Mouse (Mus musculus) layer of hippocampus, adult 8-10 months (tissue): Measurements from ENCODE around the gene Nfatc2. TPM values are rescaled to one million over a fixed set of nuclear protein-coding genes. Genes with fewer than 3 reads are reported as not detected.

Source experiments
- DNase-seq, 2 experiments: peaks; one replicate each; pipeline ENCODE4 v3.0.0; 2022; ENCODE audit warnings: low spot score in 2 of 2
- total RNA-seq, 4 experiments: library from RNA; stranded (reverse); gene quantifications; 2 replicates each; pipeline ENCODE4 v1.2.4; 2022

Nfatc2 gene
- total RNA-seq, 4 experiments from 2014 or later = 17.8 to 22.0 (median 21.1) TPM

GRCm38 (mm10) chr2:168579601-168580130, 21.8 kb downstream of the Nfatc2 start:
- DNase-seq = no peak

DNA sequence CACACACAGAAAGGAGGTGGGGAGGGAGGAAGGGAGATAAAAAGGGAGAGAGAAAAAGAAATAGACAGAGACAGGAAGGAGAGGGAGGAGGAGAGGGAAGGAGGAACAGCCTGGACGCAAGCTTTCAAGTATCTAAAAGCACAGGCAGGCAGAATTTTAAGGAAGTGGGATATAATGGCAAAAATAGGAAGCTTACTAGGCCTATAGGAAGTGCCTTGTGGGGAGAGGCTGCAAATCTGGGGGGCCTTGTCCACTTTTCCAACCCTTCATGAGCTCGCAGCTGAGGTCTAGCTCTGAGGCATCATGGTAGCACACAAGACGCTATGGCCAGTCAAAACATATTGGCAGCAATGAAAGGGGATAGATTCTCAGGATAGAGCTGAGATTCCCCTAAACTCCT, 22.3 kb downstream of the Nfatc2 start:
- no peak for DNase-seq

GRCm38 (mm10) chr2:168578132-168578531, 23.3 kb downstream of the Nfatc2 start:
- no peak for DNase-seq

- DNase-seq = no peak
Measured at GRCm38 (mm10) chr2:168577381-168577780, 24.1 kb downstream of the Nfatc2 start.

GRCm38 (mm10) chr2:168575834-168576233, 25.6 kb downstream of the Nfatc2 start:
- no peak for DNase-seq

DNA sequence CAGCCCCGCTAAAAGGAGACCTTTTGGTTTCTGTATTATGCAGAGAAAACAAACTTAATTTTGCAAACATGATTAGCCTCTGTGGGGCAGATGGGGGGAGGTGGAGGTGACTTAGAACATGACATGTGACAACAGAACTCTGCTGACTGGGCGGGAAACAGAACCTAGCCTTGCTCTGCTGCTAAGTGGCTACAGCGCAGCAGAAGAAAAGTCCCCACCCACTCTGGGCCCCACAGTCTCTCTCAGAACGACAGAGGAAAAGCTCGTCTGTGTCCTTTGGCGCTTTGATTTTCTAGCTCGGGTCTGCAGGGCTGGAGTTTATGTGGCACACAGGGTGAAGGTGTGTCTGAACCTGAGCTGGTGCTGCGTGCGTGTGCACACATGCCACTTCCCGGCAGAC, 26.5 kb downstream of the Nfatc2 start:
- no peak for DNase-seq

- no peak for DNase-seq
Measured at GRCm38 (mm10) chr2:168573866-168574265, 27.6 kb downstream of the Nfatc2 start.

DNA sequence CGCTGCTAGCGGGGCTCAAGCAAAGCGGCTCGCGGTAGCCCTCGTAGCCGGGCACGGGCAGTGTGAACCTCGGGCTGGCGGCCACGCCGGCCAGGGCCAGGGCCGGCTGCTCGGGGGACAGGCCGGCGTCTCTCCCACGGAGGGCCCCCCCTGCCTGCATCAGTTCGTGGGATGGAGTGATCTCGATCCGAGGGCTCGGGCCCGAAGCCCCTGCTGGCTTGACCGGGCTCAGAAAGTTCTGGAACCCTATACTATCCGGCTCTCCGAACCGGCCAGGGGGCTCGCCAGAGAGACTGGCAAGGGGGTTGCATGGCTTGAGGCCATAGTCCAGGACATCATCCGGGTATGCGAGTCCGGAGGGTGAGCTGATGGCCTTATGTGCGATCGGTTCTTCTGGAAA, 30.2 kb downstream of the Nfatc2 start:
- no peak for DNase-seq

DNA sequence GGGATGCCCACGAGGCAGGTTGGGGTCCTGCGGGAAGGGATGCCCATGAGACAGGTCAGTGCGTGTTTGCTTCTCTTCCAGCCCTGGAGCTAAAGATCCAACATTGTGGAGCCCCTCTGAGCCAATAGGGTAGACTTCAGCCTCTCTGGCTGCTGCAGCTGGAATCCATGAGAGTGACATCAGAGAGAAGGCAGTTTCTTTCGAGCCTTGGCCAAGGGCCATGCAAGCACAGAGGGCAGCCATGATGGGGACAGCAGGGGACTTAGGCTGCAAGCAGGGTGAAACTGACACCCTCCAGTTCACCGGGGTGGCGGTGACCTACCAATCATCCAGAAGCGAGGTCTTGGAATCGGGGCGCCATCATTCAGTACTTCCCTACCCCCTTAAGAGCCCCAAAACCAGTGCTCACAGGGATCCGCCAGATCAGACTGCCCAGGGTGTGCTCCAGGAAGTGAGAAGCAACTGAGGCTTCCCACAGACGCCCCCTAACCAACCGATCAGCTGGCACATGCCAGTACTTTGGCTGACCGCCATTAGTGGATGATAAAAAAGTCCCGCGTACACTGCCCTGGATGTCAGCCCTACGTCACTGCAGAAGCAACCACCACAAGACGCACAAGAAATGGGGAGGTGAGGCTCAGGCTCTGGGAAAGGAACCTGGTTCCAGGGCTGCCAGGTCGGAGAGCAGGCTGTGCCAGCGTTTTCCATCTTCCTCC, 35.8 kb downstream of the Nfatc2 start:
- DNase-seq = no peak

DNA sequence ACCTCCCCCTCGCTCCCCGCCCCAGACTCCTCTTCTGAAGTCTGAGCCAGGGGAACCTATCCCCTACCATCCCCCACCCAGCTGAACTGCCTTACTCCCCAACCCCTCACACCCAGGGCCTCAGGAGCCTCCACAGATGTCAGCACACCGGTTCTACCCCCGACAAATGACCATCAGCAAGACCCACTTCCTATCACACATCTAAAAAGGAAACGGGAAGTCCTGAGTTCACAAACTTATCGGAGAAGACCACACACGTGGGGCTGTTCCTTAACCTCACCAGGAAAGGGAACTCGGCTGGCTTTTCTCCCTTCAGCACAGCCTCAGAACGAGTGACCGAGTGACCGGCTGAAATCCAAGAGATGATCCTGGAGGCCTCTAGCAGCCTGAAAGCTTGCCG, 38.3 kb downstream of the Nfatc2 start:
- no peak for DNase-seq

DNA sequence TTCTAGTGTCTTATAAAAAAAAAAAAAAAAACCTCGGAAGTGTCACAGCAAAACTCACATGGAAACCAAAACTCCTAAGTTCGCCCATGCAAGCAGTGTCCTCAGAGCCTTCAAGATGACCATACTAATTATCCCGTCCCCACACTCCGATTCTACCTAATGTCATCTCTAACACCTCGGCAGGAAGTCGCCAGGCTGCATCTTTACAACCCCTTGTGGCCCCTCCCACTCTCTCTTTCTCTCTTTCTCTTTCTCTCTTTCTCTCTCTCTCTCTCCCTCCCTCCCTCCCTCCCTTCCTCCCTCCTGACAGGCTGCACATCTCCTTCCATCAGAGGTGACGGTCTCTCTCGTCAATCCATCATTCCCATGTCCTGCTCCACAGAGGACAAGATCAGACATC, 44.4 kb downstream of the Nfatc2 start:
- DNase-seq = no peak

DNA sequence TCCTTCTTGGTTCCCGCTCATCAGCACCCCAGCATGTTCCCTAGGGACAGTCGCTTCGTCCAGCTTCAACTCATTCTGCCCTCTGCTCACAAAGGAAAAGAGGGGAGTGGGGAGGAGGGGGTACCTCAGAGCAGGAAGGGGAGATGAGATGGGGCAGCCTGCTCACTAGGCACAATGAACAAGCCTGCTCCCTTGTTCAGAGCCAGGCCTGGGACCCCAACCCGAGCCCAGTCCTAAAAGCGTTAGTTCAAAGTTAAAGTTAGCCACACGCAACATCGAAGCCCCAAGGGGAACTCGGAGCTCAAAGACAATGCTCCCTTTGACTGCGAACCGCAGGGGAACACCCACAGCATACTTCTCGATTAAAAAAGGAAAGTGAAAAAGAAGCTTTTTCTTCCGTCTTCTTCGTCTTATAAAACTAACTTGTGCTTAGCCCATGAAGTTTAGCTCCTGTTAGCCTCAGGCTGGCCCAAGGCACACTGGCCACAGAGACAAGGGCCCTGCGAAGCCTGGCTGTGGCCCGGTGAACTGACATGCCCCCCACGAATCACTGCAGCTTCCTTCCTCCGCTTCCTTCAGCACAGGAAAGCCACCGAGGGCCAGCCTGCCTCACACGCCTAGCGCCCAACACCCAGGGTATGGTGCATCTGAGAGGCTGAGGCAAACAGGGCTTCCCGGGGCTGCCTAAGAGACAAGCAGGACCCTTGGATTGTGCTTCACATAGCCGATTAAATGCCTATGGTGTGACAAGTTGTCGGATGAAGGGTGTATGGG, 45.4 kb downstream of the Nfatc2 start:
- no peak for DNase-seq

- DNase-seq = no peak
Measured at GRCm38 (mm10) chr2:168553541-168553961, 47.9 kb downstream of the Nfatc2 start.

DNA sequence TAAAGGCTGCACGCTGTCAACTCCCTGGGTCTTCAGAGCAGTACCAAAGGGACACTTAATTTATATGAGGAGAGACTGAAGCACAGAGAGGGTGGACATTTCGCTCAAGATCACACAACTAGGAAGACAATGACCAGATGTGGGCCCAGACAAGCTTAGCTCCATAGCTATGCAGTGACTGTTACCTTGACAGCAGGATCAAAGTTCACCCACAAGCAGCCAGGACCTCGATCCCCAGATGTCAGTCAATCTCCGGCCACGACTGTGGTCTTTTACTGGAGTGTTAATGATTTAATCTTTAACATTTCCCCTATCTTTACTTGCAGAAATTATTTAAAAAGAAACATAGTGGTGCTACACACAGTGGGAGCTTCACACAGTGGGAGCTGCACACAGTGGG, 49.1 kb downstream of the Nfatc2 start:
- DNase-seq = no peak

- DNase-seq = no peak
Measured at GRCm38 (mm10) chr2:168551218-168551617, 50.2 kb downstream of the Nfatc2 start.

- DNase-seq = no peak
Measured at GRCm38 (mm10) chr2:168549326-168549725, 52.1 kb downstream of the Nfatc2 start.

DNA sequence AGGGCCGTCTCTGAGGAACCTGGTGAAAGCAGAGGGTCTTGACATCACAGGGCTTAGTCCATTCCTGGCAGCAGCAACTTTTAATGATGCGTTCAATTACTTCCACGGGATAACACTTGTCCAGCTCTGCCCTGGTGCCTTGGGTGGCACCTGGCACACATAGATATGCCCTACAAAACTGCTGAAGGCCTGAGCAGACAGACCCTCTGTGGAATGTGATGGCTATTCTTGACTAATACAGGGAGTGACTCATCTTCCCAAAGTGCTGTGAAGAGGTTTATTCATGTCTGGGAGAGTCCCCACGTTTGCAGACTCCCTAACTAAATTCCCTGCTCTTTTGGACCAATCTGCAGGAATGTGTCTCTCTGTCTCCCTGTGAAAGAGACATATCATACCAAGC, 53.4 kb downstream of the Nfatc2 start:
- DNase-seq = no peak

DNA sequence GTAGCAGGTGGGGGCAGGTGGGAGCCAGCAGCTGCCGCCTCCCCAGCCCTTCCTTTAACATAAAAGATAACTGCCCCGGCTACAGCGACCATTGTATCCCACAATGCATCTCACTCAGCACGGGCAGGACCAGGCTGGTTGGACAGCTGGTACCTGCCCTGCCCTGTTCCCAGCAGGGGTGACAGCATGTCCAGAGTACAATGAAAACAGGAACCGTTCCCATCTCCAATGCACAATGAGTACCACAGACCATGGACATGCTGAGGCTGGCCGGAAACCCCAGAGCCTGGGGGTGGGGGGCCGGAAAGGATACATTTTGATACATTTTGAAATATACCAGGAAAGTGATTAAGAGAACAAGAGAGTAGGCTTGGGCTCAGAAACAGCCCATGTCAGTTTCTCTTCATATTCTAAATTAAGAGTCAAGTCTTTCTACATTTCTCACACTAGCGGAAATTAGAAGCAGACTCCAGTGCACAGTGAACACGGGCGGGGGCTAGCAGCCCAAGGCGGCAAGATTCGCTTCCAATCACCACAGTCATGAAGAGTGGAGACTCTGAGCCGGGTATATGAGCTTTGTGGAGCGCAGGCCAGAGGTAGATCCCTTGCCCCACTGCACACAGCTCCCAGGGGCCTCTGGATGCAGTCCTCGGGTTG, 55.4 kb downstream of the Nfatc2 start:
- DNase-seq = no peak

DNA sequence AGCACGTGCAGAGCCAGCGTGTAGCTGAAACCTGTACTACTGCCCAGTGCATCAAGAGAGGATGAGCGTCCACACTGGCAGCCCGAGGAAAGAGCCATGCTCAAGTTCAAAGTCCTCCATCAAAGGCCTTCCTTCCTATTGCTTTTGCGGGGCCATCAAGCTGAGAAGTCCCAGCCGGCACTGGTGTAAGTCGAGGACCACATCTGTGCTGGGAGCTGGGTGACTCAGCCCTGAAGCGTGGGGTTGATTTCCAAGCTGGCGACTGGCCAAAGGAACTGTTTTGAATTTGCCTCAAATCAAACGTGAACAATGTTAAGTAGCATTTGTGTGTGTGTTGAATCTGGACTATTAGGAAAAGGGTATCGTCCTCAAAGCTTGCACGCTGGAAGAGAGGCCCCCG, 57.4 kb downstream of the Nfatc2 start:
- peak; percentile 49 to 67 for DNase-seq

- DNase-seq = no peak
Measured at GRCm38 (mm10) chr2:168543026-168543425, 58.4 kb downstream of the Nfatc2 start.

DNA sequence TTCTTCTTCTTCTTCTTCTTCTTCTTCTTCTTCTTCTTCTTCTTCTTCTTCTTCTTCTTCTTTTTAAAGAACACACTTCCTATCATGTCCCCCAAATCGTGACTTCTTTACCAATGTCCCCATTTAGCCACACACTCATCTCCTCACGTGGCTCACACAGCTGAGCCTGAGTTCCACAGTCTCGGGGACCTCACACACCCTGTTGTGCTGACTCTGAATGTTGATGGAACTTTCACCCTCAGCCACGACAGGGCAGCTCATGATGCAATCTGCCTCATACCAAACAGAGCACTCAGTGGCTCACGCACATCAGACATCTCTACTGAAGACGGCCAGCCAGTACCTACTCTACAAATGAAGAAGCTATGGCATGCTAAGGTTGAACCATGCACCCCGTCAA, 60.2 kb downstream of the Nfatc2 start:
- no peak for DNase-seq

GRCm38 (mm10) chr2:168539594-168540222, 61.7 kb downstream of the Nfatc2 start:
- DNase-seq = no peak
